Mouse (Mus musculus) CH12.LX (cell line): Measurements from ENCODE around the gene Olfr914. TPM values are rescaled to one million over a fixed set of nuclear protein-coding genes. Genes with fewer than 3 reads are reported as not detected.

Source experiments
- DNase-seq: peaks from one replicate; pipeline ENCODE4 v3.0.0-alpha.2; 2013; ENCODE audit errors: extremely low read depth
- H3K27ac ChIP-seq: 2 replicates; pipeline ENCODE4 v1.5.1; 2012; ENCODE audit warnings: low read depth, mild to moderate bottlenecking, control low read depth, moderate library complexity; ENCODE audit not compliant: insufficient read depth
- H3K27me3 ChIP-seq: replicated peaks from 2 replicates; pipeline ENCODE3; 2012; ENCODE audit warnings: inconsistent platforms
- H3K36me3 ChIP-seq, 2 experiments: replicated peaks in 1 of 2; 2 replicates each; pipeline versions ENCODE3 to v1.6.1; 2012; ENCODE audit warnings: inconsistent platforms in 1 of 2, low read length in 1 of 2, mild to moderate bottlenecking in 1 of 2, mixed read lengths in 1 of 2, moderate library complexity in 1 of 2; ENCODE audit not compliant: control insufficient read depth in 1 of 2, insufficient read depth in 1 of 2
- H3K4me1 ChIP-seq, 2 experiments: 2 replicates each; pipeline ENCODE4 v1.6.1; 2012; ENCODE audit warnings: inconsistent platforms in 1 of 2, moderate library complexity in 1 of 2; ENCODE audit not compliant: insufficient read depth in 2 of 2, control insufficient read depth in 1 of 2
- H3K4me2 ChIP-seq: 2 replicates; pipeline ENCODE4 v1.6.1; 2012; ENCODE audit warnings: low read depth, mild to moderate bottlenecking, control low read depth; ENCODE audit not compliant: poor library complexity, insufficient read depth, severe bottlenecking
- H3K4me3 ChIP-seq, 3 experiments: fragments of 150-350 bp in 1 of 3; sonication (generic) in 1 of 3; replicated peaks in 1 of 3; 2 replicates each; pipeline versions ENCODE3 to v1.5.1; 2011 to 2012; ENCODE audit warnings: low read depth in 2 of 3, low read length in 2 of 3, mild to moderate bottlenecking in 2 of 3, moderate library complexity in 2 of 3, control low read depth in 1 of 3, improper control_type of control experiment in 1 of 3, inconsistent platforms in 1 of 3, mixed read lengths in 1 of 3; ENCODE audit not compliant: poor library complexity in 1 of 3
- H3K79me2 ChIP-seq: replicated peaks from 2 replicates; pipeline ENCODE4 v1.6.1; 2012; ENCODE audit warnings: mild to moderate bottlenecking, moderate library complexity; ENCODE audit not compliant: control insufficient read depth, poor library complexity, insufficient read depth, severe bottlenecking; ENCODE audit errors: extremely low read depth
- H3K9ac ChIP-seq: 2 replicates; pipeline ENCODE4 v1.6.1; 2012; ENCODE audit warnings: low read depth, mild to moderate bottlenecking, control low read depth, moderate library complexity; ENCODE audit not compliant: insufficient read depth
- H3K9me3 ChIP-seq: replicated peaks from 2 replicates; pipeline ENCODE3; 2012; ENCODE audit warnings: low read length, inconsistent platforms, mixed read lengths
- CHD1 ChIP-seq: IDR thresholded peaks from 2 replicates; pipeline ENCODE4 v1.6.1; 2012; ENCODE audit warnings: low read depth, low read length, improper control_type of control experiment, inconsistent platforms
- ELF1 ChIP-seq: IDR thresholded peaks from 2 replicates; pipeline ENCODE4 v1.6.1; 2014; ENCODE audit warnings: low read depth, mild to moderate bottlenecking, inconsistent platforms, low read length, improper control_type of control experiment
- GABPA ChIP-seq: IDR thresholded peaks from 2 replicates; pipeline ENCODE4 v1.6.1; 2012; ENCODE audit warnings: low read depth, low read length, improper control_type of control experiment, inconsistent platforms; ENCODE audit not compliant: insufficient replicate concordance
- HCFC1 ChIP-seq: IDR thresholded peaks from 2 replicates; pipeline ENCODE4 v1.6.1; 2012; ENCODE audit warnings: low read depth, mild to moderate bottlenecking, inconsistent platforms, low read length, improper control_type of control experiment
- JUND ChIP-seq: conservative IDR thresholded peaks from 2 replicates; pipeline ENCODE4 v1.6.1; 2011; ENCODE audit warnings: low read depth, low read length, improper control_type of control experiment
- KAT2A ChIP-seq: IDR thresholded peaks from 2 replicates; pipeline ENCODE4 v1.6.1; 2012; ENCODE audit warnings: low read length, improper control_type of control experiment, inconsistent platforms; ENCODE audit not compliant: insufficient replicate concordance
- MAFK ChIP-seq: IDR thresholded peaks from 2 replicates; pipeline ENCODE4 v1.6.1; 2011; ENCODE audit warnings: low read length, improper control_type of control experiment; ENCODE audit not compliant: insufficient replicate concordance
- MEF2A ChIP-seq: IDR thresholded peaks from 2 replicates; pipeline ENCODE4 v1.6.1; 2014; ENCODE audit warnings: low read depth, mild to moderate bottlenecking, inconsistent platforms, low read length, improper control_type of control experiment, borderline replicate concordance
- MXI1 ChIP-seq: IDR thresholded peaks from 2 replicates; pipeline ENCODE4 v1.6.1; 2011; ENCODE audit warnings: mild to moderate bottlenecking, low read depth, low read length, improper control_type of control experiment
- NELFE ChIP-seq: IDR thresholded peaks from 2 replicates; pipeline ENCODE4 v1.6.1; 2011; ENCODE audit warnings: low read depth, low read length, improper control_type of control experiment
- PAX5 ChIP-seq: IDR thresholded peaks from 2 replicates; pipeline ENCODE4 v1.6.1; 2012; ENCODE audit warnings: low read length, inconsistent platforms, mixed read lengths
- POLR2A ChIP-seq: IDR thresholded peaks from 2 replicates; pipeline ENCODE4 v1.6.1; 2011; ENCODE audit warnings: low read depth, mild to moderate bottlenecking, improper control_type of control experiment, low read length
- RAD21 ChIP-seq: IDR thresholded peaks from 2 replicates; pipeline ENCODE4 v1.6.1; 2011; ENCODE audit warnings: low read depth, mild to moderate bottlenecking, low read length, improper control_type of control experiment, moderate library complexity
- TBP ChIP-seq: conservative IDR thresholded peaks from 2 replicates; pipeline ENCODE4 v1.6.1; 2011; ENCODE audit warnings: low read depth, low read length, improper control_type of control experiment
- ZC3H11A ChIP-seq: IDR thresholded peaks from 2 replicates; pipeline ENCODE4 v1.6.1; 2012; ENCODE audit warnings: low read depth, mild to moderate bottlenecking, inconsistent platforms, low read length, improper control_type of control experiment
- ZKSCAN1 ChIP-seq: IDR thresholded peaks from 2 replicates; pipeline ENCODE4 v1.6.1; 2012; ENCODE audit warnings: low read depth, inconsistent platforms, low read length, improper control_type of control experiment, borderline replicate concordance
- ZMIZ1 ChIP-seq: IDR thresholded peaks from 2 replicates; pipeline ENCODE4 v1.6.1; 2012; ENCODE audit warnings: low read depth, mild to moderate bottlenecking, inconsistent platforms, low read length, improper control_type of control experiment
- dilution Hi-C: fragments of 300-500 bp; cut with MboI; formaldehyde crosslinking; loops from 2 replicates; pipeline ENCODE4 v1.14.3; 2020; ENCODE audit warnings: low sequenced_read_pairs; ENCODE audit not compliant: extremely low pct_unique_long_range_greater_than_20kb, extremely low pct_ligation_motif_present
- in situ Hi-C: fragments of 300-500 bp; cut with MboI; formaldehyde crosslinking; loops from 3 replicates; pipeline ENCODE4 v1.14.3; 2019; ENCODE audit warnings: low sequenced_read_pairs, low pct_ligation_motif_present, low pct_unique_long_range_greater_than_20kb, mixed read lengths
- polyA plus RNA-seq: library from polyadenylated mRNA; unstranded; fragments of >175 nt; gene quantifications from 2 replicates; pipeline ENCODE4 v1.2.1, GENCODE M21; 2012; ENCODE audit warnings: low read depth; ENCODE audit not compliant: insufficient read length
- total RNA-seq, 2 experiments: library from RNA; depleted of rRNA; stranded (reverse); fragments of 300-350 nt in 1 of 2; fragments of >200 nt in 1 of 2; gene quantifications; 2 replicates each; pipeline ENCODE4 v1.2.3; 2012 to 2014

Gene Olfr914
- total RNA-seq (2012; rRNA removed) (not detected in 2 replicates), total RNA-seq (2014; rRNA removed) (not detected in 2 replicates), polyA plus RNA-seq (not detected in 2 replicates)

DNA sequence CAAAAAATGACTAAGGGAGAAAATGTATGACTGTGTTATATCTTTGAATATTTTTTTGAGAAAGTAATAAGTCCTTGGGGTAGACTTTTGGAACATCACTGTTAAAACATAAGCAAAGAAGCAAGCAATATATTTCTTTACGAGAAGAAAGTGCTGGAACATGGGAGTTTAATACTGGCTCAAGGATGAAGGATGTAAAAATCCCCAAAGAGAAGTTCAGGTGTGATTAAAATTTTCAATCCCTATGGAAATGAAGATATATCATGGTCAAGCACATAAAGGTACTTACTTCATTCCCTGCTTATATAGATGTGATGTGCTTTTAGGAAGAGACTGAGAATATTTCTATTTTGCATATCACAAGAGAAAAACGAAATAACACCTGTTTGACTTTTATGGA, at the start of gene Olfr914:
Gene Olfr914, plus strand, starts transcription at position 301 of the 400 bp plus-strand sequence.
- Histone ChIP-seq H3K4me2 (no peak within 1 kb of the TSS), H3K4me1 (no peaks in the 10 kb centered on the region), H3K79me2 (no peaks in the 10 kb centered on the region), H3K36me3 (no peaks in the 10 kb centered on the region), H3K9ac (no peak within 1 kb of the TSS), H3K27me3 (no peaks in the 10 kb centered on the region), H3K4me3 (no peak within 1 kb of the TSS), H3K9me3 (no peaks in the 10 kb centered on the region), H3K27ac (no peak within 1 kb of the TSS)
- DNase-seq, result no peak
- dilution Hi-C loops, result no loop called here
- in situ Hi-C loops, result no loop called here
- TF ChIP-seq MEF2A (no peak), HCFC1 (no peak)

DNA sequence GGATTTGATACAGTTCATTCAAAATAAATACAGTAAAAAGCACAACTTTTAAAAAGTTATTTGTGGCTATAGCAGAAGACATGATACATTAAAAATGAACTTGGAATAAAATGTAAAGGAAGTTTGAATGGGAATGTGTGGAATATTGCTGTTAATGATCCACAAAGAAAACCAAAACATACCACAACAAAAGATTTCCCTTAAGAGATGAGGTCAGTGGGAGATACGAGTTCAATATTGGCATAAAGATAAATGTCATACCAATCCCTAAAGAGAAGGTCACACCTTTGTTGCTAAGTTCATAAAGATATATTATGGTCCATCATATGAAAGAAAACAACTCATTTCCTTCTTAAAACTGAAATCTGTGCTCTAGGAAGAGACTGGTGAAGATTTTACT, 25.0 kb upstream of the Olfr914 start, which contains the start of gene Olfr912:
Gene Olfr912, plus strand, starts transcription at position 301 of the 400 bp plus-strand sequence.
- H3K9ac ChIP-seq, result no peak within 1 kb of the TSS
- no peaks in the 10 kb centered on the region for H3K36me3 ChIP-seq
- dilution Hi-C loops, result no loop called here
- DNase-seq, result no peak
- in situ Hi-C loops, result no loop called here
- H3K27ac ChIP-seq, result no peak within 1 kb of the TSS
- no peaks in the 10 kb centered on the region for H3K27me3 ChIP-seq
- no peaks in the 10 kb centered on the region for H3K79me2 ChIP-seq
- H3K4me3 ChIP-seq, result no peak within 1 kb of the TSS
- TF ChIP-seq MXI1 (no peak), JUND (no peak), GABPA (no peak), ZKSCAN1 (no peak), NELFE (no peak), CHD1 (no peak), KAT2A (no peak), HCFC1 (no peak), ELF1 (no peak), PAX5 (no peak), MAFK (no peak), ZMIZ1 (no peak), POLR2A (no peak), TBP (no peak)
- no peak within 1 kb of the TSS for H3K4me2 ChIP-seq
- H3K9me3 ChIP-seq, result no peaks in the 10 kb centered on the region
- no peaks in the 10 kb centered on the region for H3K4me1 ChIP-seq

DNA sequence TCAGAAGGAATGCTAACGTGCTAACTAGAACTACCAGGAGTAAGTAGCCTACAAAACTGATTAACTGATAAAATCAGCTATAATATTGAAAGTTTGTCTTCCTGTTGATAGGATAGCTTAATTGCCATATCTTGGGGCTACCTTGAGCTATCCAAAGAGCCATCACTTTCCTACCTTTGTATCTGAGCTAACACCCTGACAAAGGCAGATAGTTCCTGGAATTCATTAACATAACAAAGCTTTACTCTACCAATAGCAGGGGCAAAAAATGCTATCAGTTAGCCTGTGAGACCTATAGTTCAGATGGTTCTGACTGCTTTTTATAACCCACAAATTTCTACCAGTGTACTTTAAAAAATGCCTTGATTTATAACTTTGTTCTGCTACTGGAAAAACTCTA, 13.8 kb upstream of the Olfr914 start:
- in situ Hi-C loops, result no loop called here
- Histone ChIP-seq H3K27ac (no peak overlapping the region), H3K79me2 (no peaks in the 10 kb centered on the region), H3K27me3 (no peaks in the 10 kb centered on the region), H3K9ac (no peak overlapping the region), H3K4me2 (no peak overlapping the region), H3K9me3 (no peaks in the 10 kb centered on the region), H3K4me3 (no peak overlapping the region)
- DNase-seq, result no peak
- no peak for TF ChIP-seq KAT2A
- no peak for TF ChIP-seq POLR2A
- no peak for TF ChIP-seq GABPA
- no peak for TF ChIP-seq RAD21
- TF ChIP-seq MXI1, result no peak
- no peak for TF ChIP-seq ZKSCAN1
- no peak for TF ChIP-seq ZC3H11A
- no peak for TF ChIP-seq TBP
- TF ChIP-seq, all 38 proteins: peak for 0
- Histone ChIP-seq H3K4me1 (no peaks in the 10 kb centered on the region), H3K36me3 (no peaks in the 10 kb centered on the region)
- dilution Hi-C loops, result no loop called here
